Mouse (Mus musculus) liver, embryonic 12.5 days (tissue): ENCODE measurements around the gene Ralgps1. TPM values are rescaled to one million over a fixed set of nuclear protein-coding genes. Genes with fewer than 3 reads are reported as not detected.

Source experiments
- ATAC-seq: fragments of 200-750 bp; cut with Nextera tagmentation; 2 replicates; pipeline ENCODE4 v1.8.0; 2017; ENCODE audit warnings: moderate number of reproducible peaks, mild to moderate bottlenecking, moderate library complexity
- H3K27ac ChIP-seq: fragments of 300-500 bp; sonication (generic); 2 replicates; pipeline ENCODE4 v1.5.1; 2016; ENCODE audit warnings: mild to moderate bottlenecking
- H3K27me3 ChIP-seq: fragments of 300-500 bp; sonication (generic); replicated peaks from 2 replicates; pipeline ENCODE4 v1.6.1; 2016; ENCODE audit warnings: mild to moderate bottlenecking, moderate library complexity
- H3K36me3 ChIP-seq: fragments of 300-500 bp; sonication (generic); 2 replicates; pipeline ENCODE4 v1.6.1; 2016; ENCODE audit warnings: mild to moderate bottlenecking, moderate library complexity
- H3K4me1 ChIP-seq: fragments of 300-500 bp; sonication (generic); 2 replicates; pipeline ENCODE4 v1.6.1; 2016
- H3K4me2 ChIP-seq: fragments of 300-500 bp; sonication (generic); 2 replicates; pipeline ENCODE4 v1.6.1; 2016; ENCODE audit warnings: mild to moderate bottlenecking, moderate library complexity
- H3K4me3 ChIP-seq: fragments of 300-500 bp; sonication (generic); 2 replicates; pipeline ENCODE4 v1.5.1; 2016; ENCODE audit warnings: mild to moderate bottlenecking, moderate library complexity
- H3K9ac ChIP-seq: fragments of 300-500 bp; sonication (generic); 2 replicates; pipeline ENCODE4 v1.6.1; 2016; ENCODE audit warnings: mild to moderate bottlenecking, moderate library complexity
- H3K9me3 ChIP-seq: fragments of 300-500 bp; sonication (generic); replicated peaks from 2 replicates; pipeline ENCODE4 v1.6.1; 2016; ENCODE audit warnings: mild to moderate bottlenecking, moderate library complexity
- WGBS: fragments of 180-500 bp; shearing (Covaris S2); methylation state at CpG from one replicate; pipeline ENCODE4 v1.1.7; 2016; ENCODE audit not compliant: insufficient replicate concordance; 5-methylcytosine and 5-hydroxymethylcytosine counted together
- polyA plus RNA-seq: library from polyadenylated mRNA; unstranded; fragments of >200 nt; fragmentation: Nextera tagmentation; extraction: Ambion mirVana; gene quantifications from 2 replicates; pipeline ENCODE4 v1.2.1, GENCODE M21; 2016

Gene Ralgps1
- polyA plus RNA-seq, 1 experiment from 2014 or later = 1.1 TPM

DNA sequence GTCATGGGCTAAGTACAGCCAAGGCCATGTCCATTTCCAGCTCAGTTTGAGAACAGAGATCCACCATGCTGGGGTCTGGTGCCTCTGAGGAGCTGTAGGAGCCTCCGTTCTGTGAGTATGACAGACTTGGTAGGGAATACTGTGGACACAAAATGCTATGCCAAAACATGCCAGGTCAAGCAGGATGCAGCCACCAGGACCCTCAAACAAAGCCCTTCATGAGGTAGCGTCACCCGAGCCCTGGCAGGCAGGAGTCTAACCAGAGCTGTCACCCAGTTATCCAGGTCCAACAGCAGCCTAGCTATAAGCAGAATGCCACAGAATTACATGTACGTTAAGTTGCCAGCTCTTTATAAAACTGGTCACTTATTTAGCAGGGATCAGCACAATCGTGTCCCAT lies 51.8 kb downstream of the Ralgps1 start:
- ATAC-seq = no peak
- H3K27ac ChIP-seq = no peak overlapping the region
- H3K4me3 ChIP-seq = no peak overlapping the region
- H3K9ac ChIP-seq = no peak overlapping the region
- no peaks in the 10 kb centered on the region for H3K9me3 ChIP-seq
- peaks cover 7% of the 10 kb centered on the region; the same call in 1 of the 2 replicates for H3K4me1 ChIP-seq
- no peaks in the 10 kb centered on the region for H3K36me3 ChIP-seq
- no peak overlapping the region for H3K4me2 ChIP-seq
- 71% methylated on average over 5 of the region's 5 CpGs for WGBS
- no peaks in the 10 kb centered on the region for H3K27me3 ChIP-seq

DNA sequence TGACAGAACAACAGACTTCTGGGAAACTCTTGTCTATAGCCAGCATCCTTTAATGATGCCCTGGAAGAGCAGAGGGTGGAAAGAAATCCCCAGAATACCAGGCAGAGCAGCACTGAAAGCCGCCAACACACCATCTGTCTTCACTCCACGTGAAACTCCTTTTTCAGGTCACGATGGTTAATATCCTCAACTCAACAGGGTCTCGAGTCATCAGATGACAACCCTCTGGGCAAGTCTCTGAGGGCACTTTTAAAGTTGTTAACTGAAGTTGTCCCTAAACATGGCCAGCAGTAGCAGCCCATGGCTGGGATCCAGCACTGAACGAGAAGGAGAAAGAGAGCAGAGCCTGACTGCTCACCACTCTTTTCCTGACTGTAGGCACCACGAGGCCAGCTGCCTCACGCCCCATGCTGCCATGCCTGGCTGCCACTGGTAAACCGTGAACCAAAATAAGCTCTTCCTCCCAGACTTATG lies 52.8 kb downstream of the Ralgps1 start:
- H3K27ac ChIP-seq = no peak overlapping the region
- ATAC-seq = no peak
- H3K36me3 ChIP-seq = no peaks in the 10 kb centered on the region
- H3K4me3 ChIP-seq = no peak overlapping the region
- H3K27me3 ChIP-seq = no peaks in the 10 kb centered on the region
- H3K4me2 ChIP-seq = no peak overlapping the region
- peaks cover 7% of the 10 kb centered on the region; the same call in 1 of the 2 replicates for H3K4me1 ChIP-seq
- no peaks in the 10 kb centered on the region for H3K9me3 ChIP-seq
- H3K9ac ChIP-seq = no peak overlapping the region
- 68% methylated on average over 8 of the region's 8 CpGs for WGBS

- H3K27ac ChIP-seq = no peak overlapping the region
- H3K9ac ChIP-seq = no peak overlapping the region
- ATAC-seq = no peak
- no peaks in the 10 kb centered on the region for H3K9me3 ChIP-seq
- WGBS = 48% methylated on average over 7 of the region's 7 CpGs
- no peaks in the 10 kb centered on the region for H3K27me3 ChIP-seq
- H3K4me3 ChIP-seq = no peak overlapping the region
- H3K4me1 ChIP-seq = peaks cover 7% of the 10 kb centered on the region; the same call in 1 of the 2 replicates
- H3K4me2 ChIP-seq = no peak overlapping the region
- no peaks in the 10 kb centered on the region for H3K36me3 ChIP-seq
These were observed 54.8 kb downstream of the Ralgps1 start for GRCm38 (mm10) chr2:33316516-33316915.

GRCm38 (mm10) chr2:33316063-33316405 lies 55.3 kb downstream of the Ralgps1 start:
- Histone ChIP-seq H3K27ac (no peak overlapping the region), H3K4me3 (no peak overlapping the region), H3K27me3 (no peaks in the 10 kb centered on the region), H3K9ac (no peak overlapping the region), H3K9me3 (no peaks in the 10 kb centered on the region), H3K36me3 (no peaks in the 10 kb centered on the region), H3K4me1 (peaks cover 7% of the 10 kb centered on the region; the same call in 1 of the 2 replicates), H3K4me2 (no peak overlapping the region)
- ATAC-seq = no peak
- WGBS = 72% methylated on average over 1 of the region's 1 CpGs

GRCm38 (mm10) chr2:33315233-33316062 lies 55.8 kb downstream of the Ralgps1 start:
- H3K4me3 ChIP-seq = no peak overlapping the region
- no peak for ATAC-seq
- H3K4me2 ChIP-seq = no peak overlapping the region
- 52% methylated on average over 4 of the region's 4 CpGs for WGBS
- no peak overlapping the region for H3K9ac ChIP-seq
- no peaks in the 10 kb centered on the region for H3K9me3 ChIP-seq
- no peaks in the 10 kb centered on the region for H3K36me3 ChIP-seq
- no peak overlapping the region for H3K27ac ChIP-seq
- no peaks in the 10 kb centered on the region for H3K27me3 ChIP-seq
- peaks cover 7% of the 10 kb centered on the region; the same call in 1 of the 2 replicates for H3K4me1 ChIP-seq

DNA sequence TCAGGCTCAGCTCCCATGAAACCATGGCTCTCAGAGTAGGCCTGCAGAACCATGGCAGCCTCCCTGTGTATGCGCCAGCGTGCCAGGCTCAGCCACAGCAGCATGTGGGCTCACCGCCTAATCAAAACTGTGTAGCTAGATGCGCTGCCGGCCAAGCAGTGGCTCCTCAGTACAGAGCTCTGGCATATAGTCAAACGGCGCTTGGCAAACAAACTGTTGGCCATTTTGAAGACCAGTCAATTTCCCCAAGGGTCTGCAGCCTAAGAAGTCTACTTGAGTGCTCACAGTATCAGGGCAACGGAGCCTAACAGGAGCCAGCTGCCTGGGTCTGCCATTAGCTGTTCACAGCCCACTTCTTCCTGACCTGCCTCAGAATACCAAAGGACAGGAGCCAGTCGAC lies 61.9 kb downstream of the Ralgps1 start:
- no peaks in the 10 kb centered on the region for H3K27me3 ChIP-seq
- no peak overlapping the region for H3K4me3 ChIP-seq
- H3K4me2 ChIP-seq = no peak overlapping the region
- ATAC-seq = no peak
- H3K27ac ChIP-seq = no peak overlapping the region
- 81% methylated on average over 9 of the region's 9 CpGs for WGBS
- H3K9me3 ChIP-seq = no peaks in the 10 kb centered on the region
- no peaks in the 10 kb centered on the region for H3K36me3 ChIP-seq
- H3K4me1 ChIP-seq = no peaks in the 10 kb centered on the region
- H3K9ac ChIP-seq = no peak overlapping the region

GRCm38 (mm10) chr2:33306565-33306964 lies 64.7 kb downstream of the Ralgps1 start:
- Histone ChIP-seq H3K27ac (no peak overlapping the region), H3K27me3 (no peaks in the 10 kb centered on the region), H3K9ac (no peak overlapping the region), H3K36me3 (no peaks in the 10 kb centered on the region), H3K4me1 (no peaks in the 10 kb centered on the region), H3K9me3 (no peaks in the 10 kb centered on the region), H3K4me2 (no peak overlapping the region), H3K4me3 (no peak overlapping the region)
- ATAC-seq = no peak
- WGBS = 61% methylated on average over 3 of the region's 3 CpGs

DNA sequence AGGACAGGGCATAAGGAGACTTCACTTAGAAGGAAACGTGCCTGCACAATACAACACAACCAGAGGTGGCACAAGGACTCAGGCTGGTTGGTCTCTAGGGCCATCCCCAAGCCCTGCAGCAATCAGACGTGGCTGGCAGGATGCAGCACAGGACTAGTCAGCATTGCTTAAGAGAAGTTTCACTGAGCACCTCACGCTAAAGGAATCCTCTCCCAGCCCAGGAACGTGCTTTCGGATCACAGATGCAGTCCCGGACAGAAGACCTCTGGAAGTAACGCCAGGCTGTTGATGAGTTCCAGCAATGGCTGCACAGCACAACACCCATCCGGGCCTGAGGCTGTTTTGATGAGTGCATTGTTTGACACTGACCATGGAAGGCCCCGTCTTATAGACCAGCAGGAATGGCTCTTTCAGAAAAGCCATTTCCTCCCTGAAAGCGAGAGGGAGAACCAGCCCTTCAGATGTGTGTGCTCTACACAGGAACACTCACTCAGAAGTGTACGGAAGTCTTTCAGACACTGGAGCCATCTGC lies 67.8 kb downstream of the Ralgps1 start:
- H3K27ac ChIP-seq = no peak overlapping the region
- 0 out of 2 replicates have a peak, but pooled peaks cover 5% of the 10 kb centered on the region for H3K4me1 ChIP-seq
- H3K27me3 ChIP-seq = no peaks in the 10 kb centered on the region
- H3K4me3 ChIP-seq = no peak overlapping the region
- H3K9ac ChIP-seq = no peak overlapping the region
- ATAC-seq = no peak
- WGBS = 67% methylated on average over 11 of the region's 11 CpGs
- no peaks in the 10 kb centered on the region for H3K9me3 ChIP-seq
- H3K36me3 ChIP-seq = no peaks in the 10 kb centered on the region
- H3K4me2 ChIP-seq = no peak overlapping the region

DNA sequence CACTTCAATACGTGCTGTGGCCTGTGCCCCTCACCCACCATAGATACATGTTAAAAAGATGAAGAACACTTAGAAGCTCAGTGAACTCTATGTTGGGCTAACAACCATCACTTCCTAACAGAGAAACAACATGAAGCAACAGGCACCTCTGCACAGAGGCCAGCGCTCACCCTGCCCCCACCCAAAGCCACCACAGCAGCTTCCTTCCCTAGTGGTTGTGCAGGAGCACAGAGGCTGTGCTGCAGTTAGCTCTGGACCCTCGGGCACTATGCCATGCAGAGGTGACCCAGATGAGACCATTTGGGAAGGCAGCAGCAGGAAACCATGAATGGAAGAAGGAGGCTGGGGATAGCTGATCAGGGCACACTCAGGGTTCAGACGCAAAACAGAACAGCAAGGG lies 68.5 kb downstream of the Ralgps1 start:
- H3K27ac ChIP-seq = no peak overlapping the region

DNA sequence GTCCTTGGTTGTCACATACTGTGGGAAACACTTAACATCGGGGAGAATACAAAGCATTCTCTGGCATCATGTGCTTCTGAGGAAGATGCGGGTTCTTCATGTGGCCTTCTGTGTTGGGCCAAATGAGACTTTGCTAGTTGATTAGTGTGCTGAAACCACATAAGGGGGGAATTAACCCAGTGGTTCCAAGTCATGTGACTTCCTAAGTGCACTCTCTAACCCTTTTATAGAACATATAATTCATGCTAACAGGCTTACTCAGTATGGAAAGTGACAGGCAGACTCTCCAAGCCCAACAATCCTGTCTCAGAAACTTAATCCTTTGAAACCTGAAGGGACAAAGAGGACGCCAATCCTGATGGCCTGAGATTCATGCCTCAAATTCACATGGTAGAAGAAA lies 68.9 kb downstream of the Ralgps1 start:
- WGBS = 71% methylated on average over 3 of the region's 3 CpGs
- Histone ChIP-seq H3K4me2 (no peak overlapping the region), H3K9me3 (no peaks in the 10 kb centered on the region), H3K27ac (no peak overlapping the region), H3K4me1 (0 out of 2 replicates have a peak, but pooled peaks cover 5% of the 10 kb centered on the region), H3K4me3 (no peak overlapping the region), H3K27me3 (no peaks in the 10 kb centered on the region), H3K36me3 (no peaks in the 10 kb centered on the region), H3K9ac (no peak overlapping the region)
- ATAC-seq = no peak

More for the DNA sequence above, 68.5 kb downstream of the Ralgps1 start:
- no peak overlapping the region for H3K9ac ChIP-seq
- no peaks in the 10 kb centered on the region for H3K27me3 ChIP-seq
- H3K9me3 ChIP-seq = no peaks in the 10 kb centered on the region
- H3K4me1 ChIP-seq = 0 out of 2 replicates have a peak, but pooled peaks cover 5% of the 10 kb centered on the region
- WGBS = 52% methylated on average over 4 of the region's 4 CpGs
- H3K4me2 ChIP-seq = no peak overlapping the region
- H3K36me3 ChIP-seq = no peaks in the 10 kb centered on the region
- no peak overlapping the region for H3K4me3 ChIP-seq
- ATAC-seq = no peak

GRCm38 (mm10) chr2:33300371-33301046 lies 70.8 kb downstream of the Ralgps1 start:
- Histone ChIP-seq H3K27ac (no peak overlapping the region), H3K4me2 (no peak overlapping the region), H3K9ac (no peak overlapping the region), H3K36me3 (no peaks in the 10 kb centered on the region), H3K4me1 (0 out of 2 replicates have a peak, but pooled peaks cover 5% of the 10 kb centered on the region), H3K4me3 (no peak overlapping the region), H3K27me3 (no peaks in the 10 kb centered on the region), H3K9me3 (no peaks in the 10 kb centered on the region)
- no peak for ATAC-seq
- 36% methylated on average over 3 of the region's 3 CpGs for WGBS

GRCm38 (mm10) chr2:33298928-33299327 lies 72.4 kb downstream of the Ralgps1 start:
- H3K27ac ChIP-seq = no peak overlapping the region
- no peak for ATAC-seq
- H3K9ac ChIP-seq = no peak overlapping the region
- H3K4me1 ChIP-seq = 0 out of 2 replicates have a peak, but pooled peaks cover 5% of the 10 kb centered on the region
- no peak overlapping the region for H3K4me3 ChIP-seq
- H3K4me2 ChIP-seq = no peak overlapping the region
- 44% methylated on average over 4 of the region's 4 CpGs for WGBS
- H3K27me3 ChIP-seq = no peaks in the 10 kb centered on the region
- H3K9me3 ChIP-seq = no peaks in the 10 kb centered on the region
- H3K36me3 ChIP-seq = no peaks in the 10 kb centered on the region
